Mouse (Mus musculus) lung, adult 2 months (tissue): ENCODE data around the gene Pank4.

ENCODE experiments used
- CTCF ChIP-seq: fragments of 200-500 bp; IDR thresholded peaks from 2 replicates; pipeline ENCODE4 v1.5.1; 2011; ENCODE audit warnings: mild to moderate bottlenecking, low read length, control low read depth; ENCODE audit not compliant: insufficient read depth
- POLR2A ChIP-seq: fragments of 200-500 bp; IDR thresholded peaks from 2 replicates; pipeline ENCODE4 v1.6.1; 2011; ENCODE audit warnings: low read depth, mild to moderate bottlenecking, control low read depth, low read length, borderline replicate concordance; ENCODE audit errors: extremely low read depth

DNA sequence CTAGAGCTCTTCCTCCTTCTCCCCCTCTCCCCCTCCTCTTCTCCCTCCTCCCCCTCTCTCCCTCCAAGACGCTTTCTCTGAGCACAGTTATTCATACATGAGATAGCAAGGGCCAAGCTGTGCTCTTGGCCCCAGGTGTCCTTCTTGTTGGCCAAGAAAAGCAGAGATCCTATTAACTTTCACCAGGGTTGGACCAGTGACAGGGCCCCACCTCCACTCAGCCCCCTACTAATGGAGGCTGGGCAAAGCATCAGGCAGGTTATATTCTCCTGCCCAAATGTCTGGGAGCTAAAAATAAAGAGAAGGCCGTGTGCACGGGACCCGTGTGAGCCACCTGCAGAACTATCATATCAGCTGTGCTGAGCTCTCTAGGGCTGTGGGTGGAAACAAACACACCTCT, 31.0 kb downstream of the Pank4 start:
- TF ChIP-seq CTCF (no peak), POLR2A (no peak)
